Mouse (Mus musculus) cerebellum, adult 2 months (tissue): Measurements from ENCODE around the gene Gm7347.
"Not testable (repeated sequence)": the region's sequence is repeated elsewhere in the genome, so short reads cannot be mapped to it uniquely, and the experiment has no call there.

ENCODE experiments used
- CTCF ChIP-seq: fragments of 200-500 bp; IDR thresholded peaks from 2 replicates; pipeline ENCODE4 v1.5.1; 2011; ENCODE audit warnings: low read depth, mild to moderate bottlenecking, control low read depth, low read length, moderate library complexity, borderline replicate concordance; ENCODE audit not compliant: insufficient read depth
- POLR2A ChIP-seq: fragments of 200-500 bp; IDR thresholded peaks from 2 replicates; pipeline ENCODE4 v1.6.1; 2011; ENCODE audit warnings: low read length, control low read depth, borderline replicate concordance; ENCODE audit not compliant: insufficient read depth

DNA sequence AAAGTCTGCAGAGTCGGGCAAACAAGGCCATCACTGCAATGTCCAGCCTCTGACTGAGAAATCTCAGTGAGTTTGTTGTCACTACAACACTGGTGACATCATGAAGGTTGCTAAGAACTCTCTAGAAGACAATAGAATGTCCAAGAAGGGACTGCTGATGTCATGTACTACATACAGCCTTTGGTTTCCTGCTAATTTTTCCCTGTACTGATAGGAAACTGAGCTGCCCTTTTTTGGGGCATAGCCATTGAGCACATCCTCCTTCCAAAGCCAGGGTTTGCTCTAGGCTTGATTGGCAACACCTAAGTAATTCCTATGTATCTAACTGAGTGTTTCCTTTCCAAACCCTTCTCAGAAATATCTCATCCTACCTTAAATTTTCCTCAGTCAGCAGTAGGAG, 30.8 kb upstream of the Gm7347 start, which contains the start of gene Gm10471:
- not testable (repeated sequence) for TF ChIP-seq POLR2A, CTCF
